ENCODE assay signal across 8 mouse cellular contexts in genomic region chrX:135743056-135743355, GRCm38 (mm10). TPM values are rescaled to one million over a fixed set of nuclear protein-coding genes. Genes with fewer than 3 reads are reported as not detected.
DNase-seq lines count a peak whose midpoint lies in the region; ATAC-seq and TF ChIP-seq lines count a peak whose summit lies in the region.

No protein-coding gene starts in this region.

- H3K9me3 ChIP-seq in limb, embryonic 12.5 days: no peaks in the 10 kb centered on the region

- no peak for TF ChIP-seq CTCF in spleen, adult 2 months (IDR thresholded peaks at IDR 0.05; ENCODE audit: extremely low read depth, insufficient read depth, insufficient read length, insufficient replicate concordance)
- no peak for TF ChIP-seq CTCF in olfactory bulb, adult 2 months (IDR thresholded peaks at IDR 0.05; ENCODE audit: insufficient read depth, low read depth, low read length)

- H3K4me3 ChIP-seq in spleen, adult 2 months (ENCODE audit: extremely low read depth, insufficient read depth, insufficient read length): peak overlapping the region; percentile 79
- H3K4me3 ChIP-seq in limb, embryonic 12.5 days (replicated peaks): peak overlapping the region; percentile 56
- peak overlapping the region; percentile 71 for H3K4me3 ChIP-seq in olfactory bulb, adult 2 months (ENCODE audit: insufficient read depth, low read depth, low read length)

- H3K36me3 ChIP-seq in spleen, adult 2 months (ENCODE audit: control insufficient read depth, insufficient read depth, low read length): no peaks in the 10 kb centered on the region
- peaks cover 11% of the 10 kb centered on the region; the same call in 1 of the 2 replicates for H3K36me3 ChIP-seq in limb, embryonic 12.5 days

- 25% methylated on average over 7 of the region's 7 CpGs for WGBS in spleen, adult 2 months
- WGBS in limb, embryonic 12.5 days: 20% methylated on average over 7 of the region's 7 CpGs
- WGBS in olfactory bulb, adult 2 months: 17% methylated on average over 7 of the region's 7 CpGs

- H3K27ac ChIP-seq in spleen, adult 2 months (ENCODE audit: insufficient read depth, low read length): peak overlapping the region; percentile 75
- no peak overlapping the region for H3K27ac ChIP-seq in limb, embryonic 12.5 days
- peak overlapping the region; percentile 90 for H3K27ac ChIP-seq in olfactory bulb, adult 2 months (ENCODE audit: insufficient read depth, low read depth, low read length)

- peaks cover 2% of the 10 kb centered on the region; the same call in 1 of the 2 replicates for H3K4me1 ChIP-seq in spleen, adult 2 months (ENCODE audit: control insufficient read depth, insufficient read depth, insufficient read length)
- no peaks in the 10 kb centered on the region for H3K4me1 ChIP-seq in limb, embryonic 12.5 days (replicated peaks)
- H3K4me1 ChIP-seq in olfactory bulb, adult 2 months (ENCODE audit: control insufficient read depth, insufficient read depth, low read length): no peaks in the 10 kb centered on the region

- H3K9ac ChIP-seq in limb, embryonic 12.5 days (replicated peaks): peak overlapping the region; percentile 70

- TF ChIP-seq POLR2A in spleen, adult 2 months (IDR thresholded peaks at IDR 0.05; ENCODE audit: low read depth, low read length): no peak
- TF ChIP-seq POLR2A in olfactory bulb, adult 2 months (IDR thresholded peaks at IDR 0.05; ENCODE audit: insufficient read depth, low read depth, low read length): no peak

- ATAC-seq in cerebellum, adult (ENCODE audit: insufficient number of reproducible peaks, low FRiP score, low TSS enrichment): peak; percentile 18; the same call in 1 of the 2 replicates
- ATAC-seq in limb, embryonic 12.5 days (ENCODE audit: insufficient number of reproducible peaks, insufficient read depth, low FRiP score, low TSS enrichment, low read depth): no peak

- peak overlapping the region; percentile 63 for H3K4me2 ChIP-seq in limb, embryonic 12.5 days

- DNase-seq in cerebellum, postnatal 4 days (ENCODE audit: low spot score in 2 of 2): no peak
- DNase-seq in spleen, adult 2 months (ENCODE audit: low read depth in 1 of 2, low spot score in 2 of 2): no peak
- DNase-seq in spleen, postnatal 4 days (ENCODE audit: low spot score in 2 of 2): no peak
- no peak for DNase-seq in right cerebral cortex, postnatal 25 days
- DNase-seq in gastrocnemius, adult 18-20 months (ENCODE audit: low spot score): no peak

- no peaks in the 10 kb centered on the region for H3K27me3 ChIP-seq in spleen, adult 2 months (ENCODE audit: control insufficient read depth, insufficient read depth, low read length)
- H3K27me3 ChIP-seq in limb, embryonic 12.5 days: peaks cover 27% of the 10 kb centered on the region

RNA-seq across cellular contexts. Expression of gene Armcx5, which starts 0.5 kb away (rescaled TPM):
- polyA plus RNA-seq in spleen, adult 2 months (2012; rRNA removed): 0.89 and 0.96 TPM in 2 replicates
- 14.5 and 15.6 TPM in 2 replicates for polyA plus RNA-seq in limb, embryonic 12.5 days (2016; fragmentation: Nextera tagmentation; extraction: Ambion mirVana)
- not detected in 2 replicates for polyA plus RNA-seq in olfactory bulb, adult 2 months (2012; ENCODE audit: insufficient read depth, insufficient read length, low replicate concordance, missing spikeins)
- 1 to 10 TPM; 4.0 to 4.7 TPM for total RNA-seq in gastrocnemius, adult 18-20 months (2021)

RNA-seq across cellular contexts. Expression of gene Gprasp1, which starts 0.5 kb away (rescaled TPM):
- polyA plus RNA-seq in spleen, adult 2 months (2012; rRNA removed): 8.5 and 10.0 TPM in 2 replicates
- 73.2 and 76.7 TPM in 2 replicates for polyA plus RNA-seq in limb, embryonic 12.5 days (2016; fragmentation: Nextera tagmentation; extraction: Ambion mirVana)
- 223 TPM in 1 of 2 replicates, not detected in the other for polyA plus RNA-seq in olfactory bulb, adult 2 months (2012; ENCODE audit: insufficient read depth, insufficient read length, low replicate concordance, missing spikeins)
- total RNA-seq in gastrocnemius, adult 18-20 months (2021): 10 to 100 TPM; 17.3 to 19.1 TPM

RNA-seq across cellular contexts. Expression of gene Tmsb15a, which starts 17.9 kb away (rescaled TPM):
- polyA plus RNA-seq in spleen, adult 2 months (2012; rRNA removed): not detected in 2 replicates
- 1.3 TPM in 1 of 2 replicates, not detected in the other for polyA plus RNA-seq in limb, embryonic 12.5 days (2016; fragmentation: Nextera tagmentation; extraction: Ambion mirVana)
- polyA plus RNA-seq in olfactory bulb, adult 2 months (2012; ENCODE audit: insufficient read depth, insufficient read length, low replicate concordance, missing spikeins): not detected in 2 replicates
- total RNA-seq in gastrocnemius, adult 18-20 months (2021): not detected

RNA-seq across cellular contexts. Expression of gene Tcp11x2, which starts 49.4 kb away (rescaled TPM):
- polyA plus RNA-seq in spleen, adult 2 months (2012; rRNA removed): not detected in 2 replicates
- polyA plus RNA-seq in limb, embryonic 12.5 days (2016; fragmentation: Nextera tagmentation; extraction: Ambion mirVana): not detected in 2 replicates
- not detected in 2 replicates for polyA plus RNA-seq in olfactory bulb, adult 2 months (2012; ENCODE audit: insufficient read depth, insufficient read length, low replicate concordance, missing spikeins)
- not detected for total RNA-seq in gastrocnemius, adult 18-20 months (2021)

RNA-seq across cellular contexts. Expression of gene Bhlhb9, which starts 54.4 kb away (rescaled TPM):
- polyA plus RNA-seq in spleen, adult 2 months (2012; rRNA removed): 1.4 TPM in 2 replicates
- polyA plus RNA-seq in limb, embryonic 12.5 days (2016; fragmentation: Nextera tagmentation; extraction: Ambion mirVana): 70.4 and 74.2 TPM in 2 replicates
- polyA plus RNA-seq in olfactory bulb, adult 2 months (2012; ENCODE audit: insufficient read depth, insufficient read length, low replicate concordance, missing spikeins): not detected in 2 replicates
- 1 to 10 TPM; 1.4 to 2.8 TPM for total RNA-seq in gastrocnemius, adult 18-20 months (2021)
